Mouse (Mus musculus): ENCODE data around the gene Snrnp200.

- TF ChIP-seq GATA1 (IDR thresholded peaks at IDR 0.05; ENCODE audit: borderline replicate concordance, low read length) = no peak
- no peak for TF ChIP-seq FLI1 (IDR thresholded peaks at IDR 0.05; ENCODE audit: low read length)
These were observed 67.5 kb downstream of the Snrnp200 start for GRCm38 (mm10) chr2:127275551-127276320.

All from megakaryocyte, embryonic 14.5 days (primary cell).